Mouse (Mus musculus): ENCODE data around the gene Ptpre.

DNA sequence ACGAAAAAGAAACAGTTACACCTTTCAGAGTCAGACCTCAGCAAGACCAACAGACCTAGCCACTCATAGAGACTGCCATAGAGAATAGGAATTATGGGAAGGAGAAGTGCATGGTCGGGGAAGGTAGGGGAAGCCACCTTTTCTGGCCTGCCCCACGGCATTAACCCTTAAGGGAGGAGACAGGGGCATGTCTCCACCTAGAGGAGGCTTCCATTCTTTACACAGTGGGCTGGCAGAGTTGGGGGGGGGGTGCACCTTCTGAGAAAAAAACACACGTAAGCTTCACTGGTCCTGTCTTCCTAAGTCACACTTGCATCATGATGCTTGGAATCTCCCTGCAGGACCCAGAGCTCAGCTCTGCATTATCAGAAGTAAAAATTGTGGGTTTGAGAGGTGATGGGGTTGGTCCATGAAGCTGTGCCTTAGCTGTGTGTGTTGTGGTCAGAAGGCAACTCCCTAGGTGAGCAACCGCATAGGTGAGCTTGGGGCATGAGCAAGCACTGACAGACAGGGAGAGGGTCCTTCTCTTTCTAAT lies 58.4 kb downstream of the Ptpre start:
- TF ChIP-seq CTCF (IDR thresholded peaks at IDR 0.05; ENCODE audit: low read depth, low read length), result no peak
- TF ChIP-seq POLR2A (IDR thresholded peaks at IDR 0.05; ENCODE audit: extremely low read depth, insufficient read depth, low read length), result no peak

Measured in liver, adult 2 months (tissue).